Mouse (Mus musculus) lung, embryonic 14.5 days (tissue): ENCODE results near the gene Rreb1. TPM values are rescaled to one million over a fixed set of nuclear protein-coding genes. Genes with fewer than 3 reads are reported as not detected.
A peak's percentile ranks its signal among the peaks of the same experiment; 100 is the strongest.

Experiments
- ATAC-seq: fragments of 200-750 bp; cut with Nextera tagmentation; 2 replicates; pipeline ENCODE4 v1.8.0; 2017; ENCODE audit warnings: mild to moderate bottlenecking, moderate TSS enrichment, moderate library complexity; ENCODE audit not compliant: insufficient read depth
- DNase-seq: peaks from one replicate; pipeline ENCODE4 v3.0.0-alpha.2; 2015
- H3K27ac ChIP-seq: fragments of 300-500 bp; sonication (generic); 2 replicates; pipeline ENCODE4 v1.5.1; 2014; ENCODE audit warnings: low read depth, mild to moderate bottlenecking, moderate library complexity
- H3K27me3 ChIP-seq: fragments of 300-500 bp; sonication (generic); 2 replicates; pipeline ENCODE4 v1.6.1; 2014; ENCODE audit warnings: low read length, control low read depth; ENCODE audit not compliant: insufficient read depth
- H3K36me3 ChIP-seq: fragments of 300-500 bp; sonication (generic); 2 replicates; pipeline ENCODE4 v1.6.1; 2014; ENCODE audit warnings: control low read depth; ENCODE audit not compliant: insufficient read depth
- H3K4me1 ChIP-seq: fragments of 300-500 bp; sonication (generic); 2 replicates; pipeline ENCODE4 v1.6.1; 2014; ENCODE audit warnings: antibody characterized with exemption, control low read depth; ENCODE audit not compliant: insufficient read depth
- H3K4me2 ChIP-seq: fragments of 300-500 bp; sonication (generic); 2 replicates; pipeline ENCODE4 v1.6.1; 2014; ENCODE audit warnings: mild to moderate bottlenecking
- H3K4me3 ChIP-seq: fragments of 300-500 bp; sonication (generic); 2 replicates; pipeline ENCODE4 v1.5.1; 2014; ENCODE audit warnings: low read depth, low read length
- H3K9ac ChIP-seq: fragments of 300-500 bp; sonication (generic); 2 replicates; pipeline ENCODE4 v1.6.1; 2014
- H3K9me3 ChIP-seq: fragments of 300-500 bp; sonication (generic); 2 replicates; pipeline ENCODE4 v1.6.1; 2016; ENCODE audit warnings: low read depth, low read length, control low read depth
- CTCF ChIP-seq: IDR thresholded peaks from 2 replicates; pipeline ENCODE4 v1.5.1; 2016; ENCODE audit warnings: antibody characterized with exemption, low read depth
- WGBS: fragments of 180-500 bp; shearing (Covaris S2); extraction: QIAGEN DNeasy Blood & Tissue Kit; methylation state at CpG from one replicate; pipeline ENCODE4 v1.1.7; 2014; 5-methylcytosine and 5-hydroxymethylcytosine counted together
- polyA plus RNA-seq: library from polyadenylated mRNA; unstranded; fragments of >200 nt; fragmentation: Nextera tagmentation; extraction: Ambion mirVana; gene quantifications from 2 replicates; pipeline ENCODE4 v1.2.1, GENCODE M21; 2014

Gene Rreb1
- polyA plus RNA-seq, 1 experiment from 2014 or later, result 22.5 TPM

DNA sequence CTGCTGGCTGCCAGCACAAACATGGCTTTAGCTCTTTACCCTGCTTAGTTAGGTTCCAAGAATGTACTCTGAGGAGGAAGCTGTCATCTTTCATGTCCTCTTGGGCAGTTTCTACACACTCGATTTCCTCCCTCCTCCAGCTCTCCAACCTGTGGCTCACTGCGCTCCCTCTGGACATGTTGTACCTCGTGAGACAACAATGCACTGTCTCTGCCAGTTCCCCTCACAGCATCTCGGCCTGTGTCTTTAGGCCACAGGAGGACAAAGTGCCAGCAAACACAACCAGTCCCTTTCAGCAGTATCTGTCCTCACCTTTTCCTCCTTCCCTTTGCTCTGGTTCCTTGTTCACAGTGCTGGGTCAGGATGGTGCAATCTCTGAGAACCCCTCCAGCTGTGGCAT, 155.9 kb downstream of the Rreb1 start:
- no peak for DNase-seq
- no peaks in the 10 kb centered on the region for H3K9me3 ChIP-seq
- H3K4me3 ChIP-seq, result no peak overlapping the region
- H3K4me1 ChIP-seq, result peaks cover 2% of the 10 kb centered on the region; the same call in 1 of the 2 replicates
- H3K27me3 ChIP-seq, result no peaks in the 10 kb centered on the region
- no peak for TF ChIP-seq CTCF
- no peak overlapping the region for H3K4me2 ChIP-seq
- no peak for ATAC-seq
- H3K27ac ChIP-seq, result no peak overlapping the region; the same call in 1 of the 2 replicates
- WGBS, result 73% methylated on average over 4 of the region's 4 CpGs
- H3K9ac ChIP-seq, result no peak overlapping the region
- H3K36me3 ChIP-seq, result peaks cover 82% of the 10 kb centered on the region

DNA sequence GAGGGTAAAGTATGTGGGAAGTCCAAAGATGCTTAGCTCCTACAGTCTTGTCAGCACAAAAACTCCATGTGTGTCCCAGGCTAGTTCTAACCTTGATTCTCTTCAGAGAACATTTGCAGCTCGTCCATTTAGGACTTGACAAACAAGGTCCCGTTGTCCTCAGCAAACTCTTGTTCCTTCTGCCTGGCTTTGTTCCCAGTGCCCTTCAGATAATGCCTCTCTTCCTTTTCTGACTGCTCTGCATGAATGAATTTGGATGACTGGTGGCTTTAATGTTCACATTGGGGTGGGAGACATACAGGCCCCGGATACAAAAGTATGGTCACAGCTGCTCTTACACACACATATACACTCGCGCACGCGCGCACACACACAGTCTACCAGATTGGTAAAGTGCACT, 156.7 kb downstream of the Rreb1 start:
- Histone ChIP-seq H3K4me2 (no peak overlapping the region), H3K9ac (no peak overlapping the region), H3K4me1 (peaks cover 2% of the 10 kb centered on the region; the same call in 1 of the 2 replicates), H3K27me3 (no peaks in the 10 kb centered on the region), H3K27ac (peak overlapping the region; percentile 40; the same call in 1 of the 2 replicates), H3K36me3 (peaks cover 74% of the 10 kb centered on the region), H3K9me3 (no peaks in the 10 kb centered on the region), H3K4me3 (no peak overlapping the region)
- no peak for TF ChIP-seq CTCF
- 72% methylated on average over 8 of the region's 8 CpGs for WGBS
- ATAC-seq (no peak), DNase-seq (peak; percentile 52)

DNA sequence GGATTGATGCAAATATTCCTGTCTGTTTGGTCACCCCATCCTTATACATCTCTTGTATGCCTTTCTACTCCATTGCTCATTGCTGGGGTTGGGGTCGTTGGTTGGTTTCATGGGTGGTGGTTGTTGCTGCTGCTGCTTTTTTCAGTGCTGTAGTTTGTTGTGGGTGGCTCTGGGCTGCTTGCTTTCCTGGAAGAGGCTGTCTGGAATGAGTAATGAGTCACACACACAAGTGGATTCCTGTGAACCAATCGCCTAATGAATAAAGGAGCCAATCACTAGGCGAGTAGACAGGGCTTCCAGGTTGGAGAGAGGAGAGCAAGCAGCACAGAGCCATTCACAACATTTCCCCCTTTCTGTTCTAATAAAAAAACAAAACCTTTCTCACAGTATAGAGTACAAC, 158.2 kb downstream of the Rreb1 start:
- no peak overlapping the region for H3K9ac ChIP-seq
- 86% methylated on average over 3 of the region's 3 CpGs for WGBS
- ATAC-seq (no peak), DNase-seq (no peak)
- H3K9me3 ChIP-seq, result no peaks in the 10 kb centered on the region
- no peak overlapping the region for H3K4me2 ChIP-seq
- peaks cover under 1% of the 10 kb centered on the region; the same call in 1 of the 2 replicates for H3K4me1 ChIP-seq
- H3K4me3 ChIP-seq, result no peak overlapping the region
- TF ChIP-seq CTCF, result no peak
- H3K27ac ChIP-seq, result no peak overlapping the region
- H3K27me3 ChIP-seq, result no peaks in the 10 kb centered on the region
- peaks cover 60% of the 10 kb centered on the region for H3K36me3 ChIP-seq

DNA sequence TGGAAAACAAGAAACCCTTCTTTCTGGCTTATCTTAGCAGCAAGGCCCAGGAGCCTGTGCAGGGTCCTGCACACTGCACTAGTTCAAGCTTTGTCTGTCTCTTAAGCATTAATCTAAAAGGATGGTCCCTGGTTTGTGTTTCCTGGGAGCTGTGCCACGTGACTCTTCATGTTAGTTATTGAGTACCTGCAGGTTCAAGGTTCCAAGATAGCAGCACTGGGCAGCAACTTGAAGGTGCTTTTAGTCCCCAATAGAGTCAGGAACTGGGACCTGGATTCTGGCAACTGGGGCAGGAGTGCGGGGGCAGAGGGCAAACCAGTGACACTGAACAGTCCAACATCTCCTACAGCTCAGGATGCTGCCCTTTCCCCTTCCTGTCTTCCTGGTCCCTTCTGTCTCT, 162.0 kb downstream of the Rreb1 start:
- Histone ChIP-seq H3K4me2 (no peak overlapping the region), H3K4me1 (peaks cover 5% of the 10 kb centered on the region; the same call in 1 of the 2 replicates), H3K27me3 (no peaks in the 10 kb centered on the region), H3K36me3 (peaks cover 39% of the 10 kb centered on the region), H3K9ac (no peak overlapping the region), H3K9me3 (no peaks in the 10 kb centered on the region), H3K4me3 (no peak overlapping the region), H3K27ac (no peak overlapping the region)
- DNase-seq (no peak), ATAC-seq (no peak)
- TF ChIP-seq CTCF, result no peak
- WGBS, result 65% methylated on average over 2 of the region's 2 CpGs

DNA sequence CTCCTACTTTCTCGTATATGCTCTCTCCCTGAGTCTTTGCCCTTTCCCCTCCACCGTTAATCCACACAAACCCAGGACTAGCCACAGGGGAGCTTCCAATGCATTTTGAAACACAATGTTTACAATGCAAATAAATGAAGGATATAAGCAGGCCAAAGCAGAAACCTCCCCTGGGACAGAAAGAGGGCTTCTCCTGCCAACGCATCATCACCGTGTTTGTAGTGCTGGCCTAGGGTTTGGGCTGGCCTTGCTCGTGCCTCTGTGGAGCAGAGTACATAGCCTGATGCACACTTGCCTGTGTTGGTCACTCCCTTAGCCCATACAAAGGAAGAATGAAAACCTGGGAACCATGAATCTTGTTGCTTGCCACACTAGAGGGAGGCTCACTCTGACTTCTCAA, 162.4 kb downstream of the Rreb1 start:
- Histone ChIP-seq H3K36me3 (peaks cover 36% of the 10 kb centered on the region), H3K27me3 (no peaks in the 10 kb centered on the region), H3K4me1 (peaks cover 5% of the 10 kb centered on the region; the same call in 1 of the 2 replicates), H3K9me3 (no peaks in the 10 kb centered on the region), H3K27ac (no peak overlapping the region), H3K4me3 (no peak overlapping the region), H3K4me2 (no peak overlapping the region), H3K9ac (no peak overlapping the region)
- TF ChIP-seq CTCF, result no peak
- DNase-seq (no peak), ATAC-seq (no peak)
- 63% methylated on average over 5 of the region's 5 CpGs for WGBS

DNA sequence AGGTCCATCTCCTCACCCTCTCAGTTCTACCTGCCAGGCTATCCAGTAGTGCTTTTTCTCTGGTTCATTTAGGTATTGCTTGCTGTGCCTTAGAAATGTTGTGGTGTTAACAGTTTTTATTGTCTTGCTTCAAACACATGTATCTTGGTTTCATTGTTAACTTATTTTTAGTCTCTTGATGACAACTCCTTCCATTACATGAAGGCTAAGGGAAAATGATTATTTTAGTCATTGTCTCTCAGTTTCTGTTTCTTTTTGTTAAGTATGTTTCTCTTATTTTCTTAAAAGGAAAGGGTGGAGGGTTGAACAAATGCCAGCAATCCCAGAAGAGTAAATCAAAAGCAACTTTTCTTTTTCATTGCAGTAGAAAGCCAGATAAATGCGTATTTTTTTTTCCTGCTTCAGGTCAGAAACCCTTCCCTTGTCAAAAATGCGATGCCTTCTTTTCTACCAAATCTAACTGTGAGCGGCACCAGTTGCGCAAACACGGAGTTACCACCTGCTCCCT, 163.0 kb downstream of the Rreb1 start:
- Histone ChIP-seq H3K27ac (no peak overlapping the region), H3K9me3 (no peaks in the 10 kb centered on the region), H3K4me2 (no peak overlapping the region), H3K27me3 (no peaks in the 10 kb centered on the region), H3K9ac (no peak overlapping the region), H3K4me3 (no peak overlapping the region), H3K4me1 (peaks cover 5% of the 10 kb centered on the region; the same call in 1 of the 2 replicates), H3K36me3 (peaks cover 31% of the 10 kb centered on the region)
- 81% methylated on average over 5 of the region's 5 CpGs for WGBS
- no peak for ATAC-seq
- DNase-seq, result no peak
- no peak for TF ChIP-seq CTCF

DNA sequence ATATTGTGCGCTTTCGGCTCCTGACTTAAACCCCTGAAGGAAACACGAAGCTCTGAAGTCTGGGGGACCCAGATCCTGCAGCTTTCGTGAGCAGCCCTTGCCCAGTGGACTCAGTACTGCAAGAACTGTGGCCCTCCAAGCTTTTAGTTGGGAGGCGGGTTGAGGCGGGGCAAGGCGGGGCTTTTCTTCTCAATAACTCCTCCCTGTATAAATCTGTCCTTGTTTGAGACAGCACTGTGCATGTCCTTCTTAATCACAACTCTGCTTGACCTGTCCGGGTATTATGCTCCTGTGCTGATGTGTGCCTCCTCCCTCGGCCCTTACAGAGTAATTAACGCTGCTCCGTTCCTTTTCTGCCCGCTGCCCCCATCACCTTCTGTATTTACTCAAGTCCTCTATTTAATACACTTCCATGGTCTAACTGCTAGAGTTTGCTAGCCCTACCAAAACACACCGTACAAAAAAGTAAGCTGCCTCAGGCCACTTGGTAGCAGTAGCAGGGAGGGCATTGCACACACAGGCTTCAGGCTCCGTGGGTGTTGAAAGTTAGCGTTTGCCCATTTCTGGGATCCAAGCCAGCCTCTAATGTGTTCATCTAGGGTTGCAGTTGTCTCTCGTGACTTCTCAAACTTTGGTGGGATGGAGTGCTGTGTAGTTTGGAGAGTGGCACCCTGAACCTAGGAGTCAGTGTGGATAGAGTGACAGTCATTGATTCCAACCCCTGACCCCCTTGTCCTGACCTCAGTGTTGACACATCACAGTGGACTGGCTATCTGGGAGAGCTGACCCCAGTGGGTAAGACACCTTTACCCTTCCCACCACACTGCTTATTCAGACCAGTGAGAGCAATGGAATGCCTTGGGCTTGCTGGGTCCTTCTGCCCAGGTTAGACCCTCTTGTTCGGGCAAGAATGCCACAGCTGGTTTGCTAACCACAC, 164.0 kb downstream of the Rreb1 start:
- peak overlapping the region; percentile 15; the same call in 1 of the 2 replicates for H3K27ac ChIP-seq
- peaks cover 25% of the 10 kb centered on the region for H3K36me3 ChIP-seq
- ATAC-seq (no peak), DNase-seq (no peak)
- no peak for TF ChIP-seq CTCF
- 60% methylated on average over 17 of the region's 17 CpGs for WGBS
- no peaks in the 10 kb centered on the region for H3K9me3 ChIP-seq
- no peak overlapping the region for H3K4me3 ChIP-seq
- H3K9ac ChIP-seq, result no peak overlapping the region
- H3K4me1 ChIP-seq, result peaks cover 5% of the 10 kb centered on the region; the same call in 1 of the 2 replicates
- H3K4me2 ChIP-seq, result no peak overlapping the region
- no peaks in the 10 kb centered on the region for H3K27me3 ChIP-seq
